Mouse (Mus musculus) embryonic facial prominence, embryonic 11.5 days (tissue): ENCODE measurements around the gene Cdh3. TPM values are rescaled to one million over a fixed set of nuclear protein-coding genes. Genes with fewer than 3 reads are reported as not detected.

ENCODE experiments used
- ATAC-seq: fragments of 200-750 bp; cut with Nextera tagmentation; replicated peaks from 2 replicates; pipeline ENCODE4 v1.8.0; 2017; ENCODE audit warnings: low read depth; ENCODE audit not compliant: insufficient number of reproducible peaks, low FRiP score, low TSS enrichment
- DNase-seq: peaks from one replicate; pipeline ENCODE4 v3.0.0-alpha.2; 2015; ENCODE audit warnings: low spot score
- H3K27ac ChIP-seq: fragments of 300-500 bp; sonication (generic); replicated peaks from 2 replicates; pipeline ENCODE4 v1.5.1; 2014; ENCODE audit warnings: mild to moderate bottlenecking, low read depth, low read length, control low read depth
- H3K27me3 ChIP-seq: fragments of 300-500 bp; sonication (generic); 2 replicates; pipeline ENCODE4 v1.6.1; 2014; ENCODE audit warnings: mild to moderate bottlenecking, low read length, moderate library complexity, mixed read lengths; ENCODE audit not compliant: control insufficient read depth, insufficient read depth
- H3K36me3 ChIP-seq: fragments of 300-500 bp; sonication (generic); replicated peaks from 2 replicates; pipeline ENCODE4 v1.6.1; 2014; ENCODE audit warnings: low read depth, mild to moderate bottlenecking, low read length, moderate library complexity, mixed read lengths; ENCODE audit not compliant: control insufficient read depth, insufficient read depth
- H3K4me1 ChIP-seq: fragments of 300-500 bp; sonication (generic); 2 replicates; pipeline ENCODE4 v1.6.1; 2014; ENCODE audit warnings: low read length, mixed read lengths; ENCODE audit not compliant: control insufficient read depth, insufficient read depth
- H3K4me2 ChIP-seq: fragments of 300-500 bp; sonication (generic); 2 replicates; pipeline ENCODE4 v1.6.1; 2014; ENCODE audit warnings: low read depth, mild to moderate bottlenecking, control low read depth, low read length, moderate library complexity
- H3K4me3 ChIP-seq: fragments of 300-500 bp; sonication (generic); 2 replicates; pipeline ENCODE4 v1.5.1; 2014; ENCODE audit warnings: low read depth, low read length, control low read depth
- H3K9ac ChIP-seq: fragments of 300-500 bp; sonication (generic); replicated peaks from 2 replicates; pipeline ENCODE4 v1.6.1; 2014; ENCODE audit warnings: mild to moderate bottlenecking, control low read depth, low read length
- H3K9me3 ChIP-seq: fragments of 300-500 bp; sonication (generic); replicated peaks from 2 replicates; pipeline ENCODE4 v1.6.1; 2016; ENCODE audit warnings: mild to moderate bottlenecking, low read length, inconsistent platforms, mixed read lengths; ENCODE audit not compliant: control insufficient read depth
- WGBS: fragments of 180-500 bp; shearing (Covaris S2); extraction: QIAGEN DNeasy Blood & Tissue Kit; methylation state at CpG from one replicate; pipeline ENCODE4 v1.1.7; 2014; 5-methylcytosine and 5-hydroxymethylcytosine counted together
- polyA plus RNA-seq: library from polyadenylated mRNA; unstranded; fragments of >200 nt; fragmentation: Nextera tagmentation; extraction: Ambion mirVana; gene quantifications from 2 replicates; pipeline ENCODE4 v1.2.1, GENCODE M21; 2014

Cdh3 gene
- polyA plus RNA-seq, 1 experiment from 2014 or later: 10.8 TPM

DNA sequence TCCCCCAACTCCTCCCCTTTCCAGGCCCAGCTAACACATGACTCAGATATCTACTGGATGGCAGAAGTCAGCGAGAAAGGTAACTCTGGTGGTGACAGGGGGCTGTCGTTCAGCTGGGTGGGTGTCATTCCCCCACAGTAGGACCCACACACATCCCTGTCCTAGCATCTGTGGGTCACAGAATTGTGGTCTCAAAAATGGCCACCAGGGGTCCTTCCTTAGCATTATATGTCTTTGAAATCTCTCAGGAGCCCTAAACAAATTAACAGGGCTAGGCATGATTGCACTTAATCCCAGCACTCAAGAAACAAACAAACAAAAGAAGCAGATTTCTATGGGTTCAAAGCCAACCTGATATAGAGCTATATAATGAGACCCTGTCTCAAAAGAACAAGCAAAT is 34.5 kb downstream of the Cdh3 start:
- no peaks in the 10 kb centered on the region for H3K9me3 ChIP-seq
- DNase-seq (no peak), ATAC-seq (no peak)
- H3K4me2 ChIP-seq: no peak overlapping the region
- H3K27ac ChIP-seq: no peak overlapping the region
- no peaks in the 10 kb centered on the region for H3K36me3 ChIP-seq
- H3K9ac ChIP-seq: no peak overlapping the region
- no peaks in the 10 kb centered on the region for H3K4me1 ChIP-seq
- no peak overlapping the region for H3K4me3 ChIP-seq
- WGBS: 86% methylated on average over 2 of the region's 2 CpGs
- no peaks in the 10 kb centered on the region for H3K27me3 ChIP-seq

DNA sequence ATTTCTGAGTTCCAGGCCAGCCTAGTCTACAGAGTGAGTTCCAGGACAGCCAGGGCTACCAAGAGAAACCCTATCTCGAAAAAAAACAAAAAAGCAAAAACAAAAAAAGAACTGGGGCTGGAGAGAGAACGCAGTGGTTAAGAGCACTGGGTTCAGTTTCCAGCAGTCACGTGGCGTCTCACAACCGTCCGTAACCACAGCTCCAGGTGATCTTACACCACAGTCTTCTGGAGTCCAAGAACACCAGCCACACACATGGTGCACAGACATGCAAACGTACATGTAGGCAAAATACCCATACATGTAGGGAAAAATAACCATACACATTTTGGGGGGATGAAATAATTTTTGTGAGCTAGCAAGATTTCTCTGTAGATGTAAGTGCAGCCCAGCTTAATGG is 36.1 kb downstream of the Cdh3 start:
- H3K9me3 ChIP-seq: no peaks in the 10 kb centered on the region
- no peak overlapping the region for H3K4me3 ChIP-seq
- 86% methylated on average over 7 of the region's 7 CpGs for WGBS
- H3K27ac ChIP-seq: no peak overlapping the region
- no peak for DNase-seq
- no peak overlapping the region for H3K4me2 ChIP-seq
- no peak overlapping the region for H3K9ac ChIP-seq
- no peaks in the 10 kb centered on the region for H3K27me3 ChIP-seq
- no peaks in the 10 kb centered on the region for H3K4me1 ChIP-seq
- no peak for ATAC-seq
- H3K36me3 ChIP-seq: no peaks in the 10 kb centered on the region

DNA sequence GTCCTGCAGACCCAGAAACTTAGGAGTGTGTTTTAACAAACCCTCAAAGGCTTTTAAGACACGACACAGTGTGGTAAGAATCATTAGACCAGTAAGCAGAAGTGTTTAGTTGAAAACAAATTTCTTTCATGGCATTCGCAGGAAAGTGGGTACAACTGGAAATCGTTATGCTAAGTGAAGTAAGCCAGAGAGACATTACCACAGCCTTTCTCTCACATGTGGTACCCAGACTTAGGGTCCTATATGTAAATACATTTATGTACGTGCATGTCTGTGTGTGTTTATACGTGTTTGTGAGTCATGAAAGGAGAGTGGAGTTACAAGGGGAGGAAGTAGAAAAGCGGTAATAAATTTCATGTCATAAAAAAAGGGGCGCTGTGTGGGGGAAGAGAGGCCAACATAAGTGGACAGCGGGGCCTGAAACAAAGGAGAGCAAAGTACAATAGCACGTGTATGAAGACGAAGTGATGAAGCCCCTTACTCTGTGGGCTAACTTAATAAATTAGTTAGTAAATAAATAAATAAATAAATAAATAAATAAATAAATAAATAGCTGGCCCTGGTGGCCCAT is 37.8 kb downstream of the Cdh3 start:
- H3K4me1 ChIP-seq: no peaks in the 10 kb centered on the region
- no peak overlapping the region for H3K4me3 ChIP-seq
- no peaks in the 10 kb centered on the region for H3K27me3 ChIP-seq
- no peak overlapping the region for H3K4me2 ChIP-seq
- no peaks in the 10 kb centered on the region for H3K9me3 ChIP-seq
- DNase-seq: peak; percentile 30
- no peak overlapping the region for H3K27ac ChIP-seq
- H3K9ac ChIP-seq: no peak overlapping the region
- no peak for ATAC-seq
- H3K36me3 ChIP-seq: no peaks in the 10 kb centered on the region
- WGBS: 74% methylated on average over 10 of the region's 10 CpGs

GRCm38 (mm10) chr8:106550906-106551305 is 40.2 kb downstream of the Cdh3 start:
- DNase-seq (no peak), ATAC-seq (no peak)
- H3K27me3 ChIP-seq: no peaks in the 10 kb centered on the region
- no peak overlapping the region for H3K27ac ChIP-seq
- no peaks in the 10 kb centered on the region for H3K9me3 ChIP-seq
- WGBS: 89% methylated on average over 1 of the region's 1 CpGs
- no peaks in the 10 kb centered on the region for H3K4me1 ChIP-seq
- H3K36me3 ChIP-seq: no peaks in the 10 kb centered on the region
- H3K4me3 ChIP-seq: no peak overlapping the region
- no peak overlapping the region for H3K9ac ChIP-seq
- no peak overlapping the region for H3K4me2 ChIP-seq

DNA sequence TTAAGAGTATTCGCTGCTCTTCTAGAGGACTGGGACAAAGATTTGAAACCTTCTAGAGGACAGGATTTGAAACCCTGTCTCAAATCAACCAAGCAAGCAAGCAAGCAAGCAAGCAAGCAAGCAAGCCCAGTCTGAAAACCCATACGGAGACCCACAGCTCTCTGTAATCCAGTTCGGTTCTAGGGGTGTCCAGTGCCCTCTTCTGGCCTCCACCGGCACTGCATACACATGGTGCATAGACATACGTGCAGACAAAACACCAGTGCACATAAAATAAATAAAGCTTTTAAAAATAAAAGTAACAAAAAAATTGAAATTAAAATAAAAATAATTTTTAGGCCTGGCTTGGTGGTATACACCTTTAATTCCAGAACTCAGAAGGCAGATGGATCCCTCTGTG is 43.3 kb downstream of the Cdh3 start:
- WGBS: 93% methylated on average over 5 of the region's 5 CpGs
- Histone ChIP-seq H3K9me3 (0 out of 2 replicates have a peak, but pooled peaks cover 3% of the 10 kb centered on the region), H3K27me3 (no peaks in the 10 kb centered on the region), H3K4me1 (no peaks in the 10 kb centered on the region), H3K9ac (no peak overlapping the region), H3K27ac (no peak overlapping the region), H3K4me2 (no peak overlapping the region), H3K4me3 (no peak overlapping the region), H3K36me3 (no peaks in the 10 kb centered on the region)
- no peak for DNase-seq
- no peak for ATAC-seq

GRCm38 (mm10) chr8:106556068-106556645 is 45.5 kb downstream of the Cdh3 start:
- H3K27ac ChIP-seq: no peak overlapping the region
- DNase-seq: no peak
- no peak for ATAC-seq
- no peak overlapping the region for H3K4me2 ChIP-seq
- WGBS: 70% methylated on average over 6 of the region's 7 CpGs
- no peaks in the 10 kb centered on the region for H3K36me3 ChIP-seq
- 0 out of 2 replicates have a peak, but pooled peaks cover 3% of the 10 kb centered on the region for H3K9me3 ChIP-seq
- no peaks in the 10 kb centered on the region for H3K4me1 ChIP-seq
- H3K27me3 ChIP-seq: no peaks in the 10 kb centered on the region
- no peak overlapping the region for H3K4me3 ChIP-seq
- no peak overlapping the region for H3K9ac ChIP-seq

- Histone ChIP-seq H3K4me3 (no peak overlapping the region), H3K4me2 (no peak overlapping the region), H3K9me3 (0 out of 2 replicates have a peak, but pooled peaks cover 3% of the 10 kb centered on the region), H3K27me3 (no peaks in the 10 kb centered on the region), H3K4me1 (no peaks in the 10 kb centered on the region), H3K36me3 (no peaks in the 10 kb centered on the region), H3K27ac (no peak overlapping the region), H3K9ac (no peak overlapping the region)
- DNase-seq (no peak), ATAC-seq (no peak)
- WGBS: 61% methylated on average over 9 of the region's 9 CpGs
These were observed 49.2 kb downstream of the Cdh3 start for GRCm38 (mm10) chr8:106559844-106560243.

GRCm38 (mm10) chr8:106561097-106561865 is 50.6 kb downstream of the Cdh3 start:
- Histone ChIP-seq H3K9ac (no peak overlapping the region), H3K36me3 (no peaks in the 10 kb centered on the region), H3K27ac (no peak overlapping the region), H3K9me3 (0 out of 2 replicates have a peak, but pooled peaks cover 3% of the 10 kb centered on the region), H3K4me1 (no peaks in the 10 kb centered on the region), H3K27me3 (no peaks in the 10 kb centered on the region), H3K4me3 (no peak overlapping the region), H3K4me2 (no peak overlapping the region)
- WGBS: 31% methylated on average over 21 of the region's 21 CpGs
- peak; percentile 74 for DNase-seq
- ATAC-seq: 0 out of 2 replicates have a peak, but pooled peaks have one; percentile 39
